Mouse (Mus musculus) limb, embryonic 14.5 days (tissue): ENCODE measurements around the gene Pde8a. TPM values are rescaled to one million over a fixed set of nuclear protein-coding genes. Genes with fewer than 3 reads are reported as not detected.

Source experiments
- ATAC-seq: fragments of 200-750 bp; cut with Nextera tagmentation; 2 replicates; pipeline ENCODE4 v1.8.0; 2017; ENCODE audit warnings: low read depth, moderate number of reproducible peaks, moderate TSS enrichment; ENCODE audit not compliant: low FRiP score
- DNase-seq: peaks from one replicate; pipeline ENCODE4 v3.0.0-alpha.2; 2015; ENCODE audit warnings: low spot score
- H3K27ac ChIP-seq: fragments of 300-500 bp; sonication (generic); replicated peaks from 2 replicates; pipeline ENCODE4 v1.5.1; 2014; ENCODE audit warnings: low read depth, mild to moderate bottlenecking, low read length, moderate library complexity, mixed read lengths
- H3K27me3 ChIP-seq: fragments of 300-500 bp; sonication (generic); 2 replicates; pipeline ENCODE4 v1.6.1; 2014; ENCODE audit warnings: low read length, mixed read lengths; ENCODE audit not compliant: control insufficient read depth, insufficient read depth
- H3K36me3 ChIP-seq: fragments of 300-500 bp; sonication (generic); 2 replicates; pipeline ENCODE4 v1.6.1; 2014; ENCODE audit warnings: mild to moderate bottlenecking, low read length, moderate library complexity, mixed read lengths; ENCODE audit not compliant: control insufficient read depth, insufficient read depth
- H3K4me1 ChIP-seq: fragments of 300-500 bp; sonication (generic); 2 replicates; pipeline ENCODE4 v1.6.1; 2014; ENCODE audit warnings: antibody characterized with exemption, low read length, mixed read lengths; ENCODE audit not compliant: control insufficient read depth, insufficient read depth
- H3K4me2 ChIP-seq: fragments of 300-500 bp; sonication (generic); replicated peaks from 2 replicates; pipeline ENCODE4 v1.6.1; 2014; ENCODE audit warnings: low read depth, mild to moderate bottlenecking, low read length, moderate library complexity; ENCODE audit not compliant: severe bottlenecking
- H3K4me3 ChIP-seq: fragments of 300-500 bp; sonication (generic); replicated peaks from 2 replicates; pipeline ENCODE4 v1.5.1; 2014; ENCODE audit warnings: low read length
- H3K9ac ChIP-seq: fragments of 300-500 bp; sonication (generic); 2 replicates; pipeline ENCODE4 v1.6.1; 2014; ENCODE audit warnings: mild to moderate bottlenecking, low read depth, low read length, moderate library complexity; ENCODE audit not compliant: severe bottlenecking
- H3K9me3 ChIP-seq: fragments of 300-500 bp; sonication (generic); 2 replicates; pipeline ENCODE4 v1.6.1; 2016; ENCODE audit warnings: low read length; ENCODE audit not compliant: control insufficient read depth
- POLR2A ChIP-seq: fragments of 200-500 bp; IDR thresholded peaks from 2 replicates; pipeline ENCODE4 v1.8.0; 2012; ENCODE audit warnings: inconsistent platforms, mild to moderate bottlenecking, moderate library complexity, borderline replicate concordance; ENCODE audit not compliant: insufficient read depth, insufficient read length; ENCODE audit errors: extremely low read depth
- WGBS: fragments of 180-500 bp; shearing (Covaris S2); extraction: QIAGEN DNeasy Blood & Tissue Kit; methylation state at CpG from one replicate; pipeline ENCODE4 v1.1.7; 2014; 5-methylcytosine and 5-hydroxymethylcytosine counted together
- polyA plus RNA-seq, 2 experiments: library from polyadenylated mRNA; depleted of rRNA in 1 of 2; stranded (reverse) in 1 of 2; unstranded in 1 of 2; fragments of >200 nt; fragmentation: Nextera tagmentation in 1 of 2; extraction: Ambion mirVana in 1 of 2; gene quantifications; 2 replicates each; pipeline versions ENCODE4 v1.2.1 to v1.2.3; 2012 to 2014

Gene Pde8a
- polyA plus RNA-seq, 2 experiments: 5.5 to 8.1 TPM

DNA sequence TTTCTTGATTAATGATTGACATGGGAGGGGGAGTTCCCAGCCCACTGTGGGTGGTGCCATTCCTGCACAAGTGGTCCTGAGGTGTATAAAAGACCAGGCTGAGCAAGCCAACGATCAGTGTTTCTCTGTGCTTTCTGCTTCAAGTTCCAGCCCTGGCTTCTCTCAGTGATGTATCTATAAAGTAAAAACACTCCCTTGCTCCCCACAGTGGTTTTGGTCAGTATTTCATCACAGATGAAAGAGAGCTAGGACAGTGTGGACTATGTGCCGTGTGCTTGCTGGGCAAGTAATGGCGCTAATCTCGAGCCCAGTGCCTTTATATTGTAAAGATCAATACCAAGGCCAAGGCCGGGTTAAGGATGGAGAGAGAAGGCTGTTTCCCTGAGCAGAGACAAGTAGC is 108.4 kb downstream of the Pde8a start:
- Histone ChIP-seq H3K9me3 (no peaks in the 10 kb centered on the region), H3K27ac (no peak overlapping the region), H3K4me1 (no peaks in the 10 kb centered on the region), H3K36me3 (no peaks in the 10 kb centered on the region), H3K4me2 (no peak overlapping the region), H3K27me3 (no peaks in the 10 kb centered on the region), H3K9ac (no peak overlapping the region), H3K4me3 (no peak overlapping the region)
- TF ChIP-seq POLR2A: no peak
- no peak for DNase-seq
- WGBS: 84% methylated on average over 5 of the region's 5 CpGs
- no peak for ATAC-seq

DNA sequence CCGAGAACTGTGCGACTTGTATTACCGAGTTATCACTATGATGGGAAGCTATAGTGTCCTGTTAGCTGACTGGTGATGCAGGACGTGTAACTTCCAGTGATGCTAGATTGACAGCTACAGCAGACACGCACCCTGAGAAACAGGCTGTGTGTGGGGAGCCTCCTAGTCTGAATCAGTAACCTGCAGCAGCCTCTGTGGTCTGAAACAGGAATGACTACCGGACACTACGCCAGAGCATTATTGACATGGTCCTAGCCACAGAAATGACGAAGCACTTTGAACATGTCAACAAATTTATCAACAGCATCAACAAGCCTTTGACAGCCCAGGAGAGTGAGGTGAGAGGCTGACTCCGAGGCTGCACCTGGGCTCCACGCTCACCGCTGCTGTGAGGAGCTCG is 112.6 kb downstream of the Pde8a start:
- no peak overlapping the region for H3K27ac ChIP-seq
- H3K4me1 ChIP-seq: no peaks in the 10 kb centered on the region
- no peaks in the 10 kb centered on the region for H3K27me3 ChIP-seq
- no peak for DNase-seq
- ATAC-seq: no peak
- WGBS: 89% methylated on average over 12 of the region's 12 CpGs
- no peak overlapping the region for H3K9ac ChIP-seq
- no peak overlapping the region for H3K4me3 ChIP-seq
- no peaks in the 10 kb centered on the region for H3K9me3 ChIP-seq
- no peak for TF ChIP-seq POLR2A
- no peak overlapping the region for H3K4me2 ChIP-seq
- peaks cover 22% of the 10 kb centered on the region; the same call in 1 of the 2 replicates for H3K36me3 ChIP-seq

DNA sequence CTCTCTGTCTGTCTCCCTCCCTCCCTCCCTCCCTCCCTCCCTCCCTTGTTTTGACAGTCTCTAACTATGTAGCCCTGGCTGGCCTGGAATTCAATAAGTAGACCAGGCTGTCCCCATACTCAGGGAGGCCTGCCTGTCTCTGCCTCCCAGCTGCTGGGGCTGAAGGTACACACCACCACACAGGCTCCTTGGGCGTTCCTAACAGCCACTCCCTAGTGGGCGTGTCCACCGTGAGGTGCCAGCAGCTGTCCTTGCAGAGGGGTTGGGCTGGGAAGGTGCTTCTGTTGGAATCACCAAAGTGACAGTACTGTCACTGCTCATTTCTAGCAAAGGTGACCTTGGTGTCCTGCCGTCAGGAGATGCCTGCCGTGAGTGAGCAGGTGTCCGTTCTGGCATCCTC is 113.5 kb downstream of the Pde8a start:
- ATAC-seq (no peak), DNase-seq (no peak)
- Histone ChIP-seq H3K36me3 (peaks cover 27% of the 10 kb centered on the region; the same call in 1 of the 2 replicates), H3K4me1 (no peaks in the 10 kb centered on the region), H3K27ac (no peak overlapping the region), H3K27me3 (no peaks in the 10 kb centered on the region), H3K9me3 (no peaks in the 10 kb centered on the region), H3K9ac (no peak overlapping the region), H3K4me3 (no peak overlapping the region), H3K4me2 (no peak overlapping the region)
- TF ChIP-seq POLR2A: no peak
- 79% methylated on average over 6 of the region's 6 CpGs for WGBS

DNA sequence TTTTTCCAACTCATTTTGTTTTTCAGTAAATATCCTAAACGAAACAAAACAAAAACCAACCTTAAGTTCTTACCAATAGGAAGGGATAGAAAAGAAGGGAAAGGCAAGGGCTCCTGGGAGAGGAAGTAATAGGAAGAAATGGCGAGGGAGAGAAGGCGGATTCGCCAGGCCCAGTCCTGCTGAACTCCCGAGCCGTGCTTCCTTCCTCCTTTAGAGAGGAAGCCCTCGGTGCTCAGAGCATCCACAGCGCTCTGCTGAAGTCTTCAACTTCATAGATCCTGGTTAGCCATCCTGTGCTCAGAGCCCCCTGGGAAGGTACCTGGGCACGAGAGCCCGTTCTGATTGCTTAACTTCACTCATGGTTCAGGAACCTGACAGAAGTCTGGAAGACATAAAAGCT is 114.3 kb downstream of the Pde8a start:
- Histone ChIP-seq H3K27me3 (no peaks in the 10 kb centered on the region), H3K4me2 (no peak overlapping the region), H3K9ac (no peak overlapping the region), H3K4me3 (no peak overlapping the region), H3K36me3 (peaks cover 35% of the 10 kb centered on the region), H3K9me3 (no peaks in the 10 kb centered on the region), H3K4me1 (no peaks in the 10 kb centered on the region), H3K27ac (no peak overlapping the region)
- ATAC-seq (no peak), DNase-seq (no peak)
- TF ChIP-seq POLR2A: no peak
- WGBS: 86% methylated on average over 10 of the region's 10 CpGs

DNA sequence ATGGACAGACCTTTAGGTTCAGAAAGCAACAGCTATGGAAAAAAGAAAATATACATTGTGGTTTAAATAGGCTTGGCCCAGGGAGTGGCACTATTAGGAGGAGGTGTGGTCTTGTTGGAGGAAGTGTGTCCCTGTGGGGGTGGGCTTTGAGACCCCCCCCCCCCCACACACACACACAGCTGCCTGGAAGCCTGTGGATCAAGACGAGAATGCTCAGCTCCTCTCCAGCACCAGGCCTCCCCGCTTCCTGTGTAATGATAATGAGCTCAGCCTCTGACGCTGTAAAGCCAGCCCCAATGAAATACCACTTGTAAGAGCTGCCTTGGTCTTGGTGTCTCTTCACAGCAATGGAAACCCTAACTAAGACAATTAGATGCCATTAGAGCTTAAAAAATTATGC is 117.4 kb downstream of the Pde8a start:
- Histone ChIP-seq H3K4me1 (no peaks in the 10 kb centered on the region), H3K36me3 (peaks cover 50% of the 10 kb centered on the region), H3K27me3 (no peaks in the 10 kb centered on the region), H3K27ac (no peak overlapping the region), H3K4me2 (no peak overlapping the region), H3K9ac (no peak overlapping the region), H3K4me3 (no peak overlapping the region), H3K9me3 (no peaks in the 10 kb centered on the region)
- no peak for ATAC-seq
- 18% methylated on average over 3 of the region's 3 CpGs for WGBS
- DNase-seq: no peak
- TF ChIP-seq POLR2A: no peak

DNA sequence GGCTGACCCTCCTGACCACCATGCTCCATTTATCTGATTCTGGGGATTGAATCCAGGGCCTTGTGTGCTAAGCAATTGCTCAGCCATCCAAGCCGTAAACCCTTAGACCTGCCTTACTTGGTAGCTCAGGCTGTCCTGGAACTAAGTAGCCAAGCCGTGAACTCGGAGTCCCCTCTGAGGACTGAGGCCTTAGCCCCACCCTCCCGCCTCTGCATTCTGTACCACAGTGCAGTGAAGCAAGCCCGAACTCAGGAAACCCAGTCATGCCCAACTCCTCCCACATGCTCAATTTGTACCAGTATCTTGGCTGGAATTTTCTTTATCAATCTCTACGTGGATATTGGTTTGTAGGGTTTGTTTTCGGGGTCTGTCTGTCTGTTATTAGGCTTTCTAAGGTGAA is 118.5 kb downstream of the Pde8a start:
- Histone ChIP-seq H3K27me3 (no peaks in the 10 kb centered on the region), H3K36me3 (peaks cover 60% of the 10 kb centered on the region), H3K9me3 (no peaks in the 10 kb centered on the region), H3K9ac (no peak overlapping the region), H3K4me3 (no peak overlapping the region), H3K4me2 (no peak overlapping the region), H3K27ac (no peak overlapping the region), H3K4me1 (no peaks in the 10 kb centered on the region)
- no peak for ATAC-seq
- no peak for TF ChIP-seq POLR2A
- DNase-seq: no peak
- WGBS: 88% methylated on average over 7 of the region's 7 CpGs
